Mouse (Mus musculus) hindbrain, postnatal 0 days (tissue): ENCODE measurements around the gene Fto. TPM values are rescaled to one million over a fixed set of nuclear protein-coding genes. Genes with fewer than 3 reads are reported as not detected.

ENCODE experiments used
- ATAC-seq: fragments of 200-750 bp; cut with Nextera tagmentation; 2 replicates; pipeline ENCODE4 v1.8.0; 2017; ENCODE audit warnings: mild to moderate bottlenecking, moderate TSS enrichment, moderate library complexity
- DNase-seq: peaks from one replicate; pipeline ENCODE4 v3.0.0-alpha.2; 2015; ENCODE audit warnings: low spot score
- H3K27ac ChIP-seq: fragments of 300-500 bp; sonication (generic); 2 replicates; pipeline ENCODE4 v1.5.1; 2014; ENCODE audit warnings: mild to moderate bottlenecking
- H3K27me3 ChIP-seq: fragments of 300-500 bp; sonication (generic); 2 replicates; pipeline ENCODE4 v1.6.1; 2014; ENCODE audit warnings: low read length, mixed read lengths; ENCODE audit not compliant: insufficient read depth
- H3K36me3 ChIP-seq: fragments of 300-500 bp; sonication (generic); 2 replicates; pipeline ENCODE4 v1.6.1; 2014; ENCODE audit warnings: low read length, mixed read lengths; ENCODE audit not compliant: insufficient read depth
- H3K4me1 ChIP-seq: fragments of 300-500 bp; sonication (generic); 2 replicates; pipeline ENCODE4 v1.6.1; 2014; ENCODE audit warnings: antibody characterized with exemption, low read length, mixed read lengths; ENCODE audit not compliant: insufficient read depth
- H3K4me2 ChIP-seq: fragments of 300-500 bp; sonication (generic); 2 replicates; pipeline ENCODE4 v1.6.1; 2014; ENCODE audit warnings: low read depth, mild to moderate bottlenecking, low read length, moderate library complexity, mixed read lengths
- H3K4me3 ChIP-seq: fragments of 300-500 bp; sonication (generic); 2 replicates; pipeline ENCODE4 v1.5.1; 2014; ENCODE audit warnings: low read length
- H3K9ac ChIP-seq: fragments of 300-500 bp; sonication (generic); replicated peaks from 2 replicates; pipeline ENCODE4 v1.6.1; 2014; ENCODE audit warnings: mild to moderate bottlenecking, low read length, moderate library complexity, mixed read lengths
- H3K9me3 ChIP-seq: fragments of 300-500 bp; sonication (generic); 2 replicates; pipeline ENCODE4 v1.6.1; 2016; ENCODE audit warnings: low read length, mixed read lengths
- CTCF ChIP-seq: IDR thresholded peaks from 2 replicates; pipeline ENCODE4 v1.5.1; 2016; ENCODE audit warnings: antibody characterized with exemption, control low read depth, low read depth
- WGBS: fragments of 180-500 bp; shearing (Covaris S2); extraction: QIAGEN DNeasy Blood & Tissue Kit; methylation state at CpG from one replicate; pipeline ENCODE4 v1.1.7; 2014; 5-methylcytosine and 5-hydroxymethylcytosine counted together
- polyA plus RNA-seq: library from polyadenylated mRNA; unstranded; fragments of >200 nt; fragmentation: Nextera tagmentation; extraction: Ambion mirVana; gene quantifications from 2 replicates; pipeline ENCODE4 v1.2.1, GENCODE M21; 2015
- total RNA-seq: library from RNA; depleted of rRNA; stranded (reverse); fragments of >200 nt; gene quantifications from 2 replicates; pipeline ENCODE4 v1.2.3, GENCODE M21; 2014

Gene Fto
- total and polyA plus RNA-seq, 2 experiments from 2014 or later = 80.7 to 122 TPM

DNA sequence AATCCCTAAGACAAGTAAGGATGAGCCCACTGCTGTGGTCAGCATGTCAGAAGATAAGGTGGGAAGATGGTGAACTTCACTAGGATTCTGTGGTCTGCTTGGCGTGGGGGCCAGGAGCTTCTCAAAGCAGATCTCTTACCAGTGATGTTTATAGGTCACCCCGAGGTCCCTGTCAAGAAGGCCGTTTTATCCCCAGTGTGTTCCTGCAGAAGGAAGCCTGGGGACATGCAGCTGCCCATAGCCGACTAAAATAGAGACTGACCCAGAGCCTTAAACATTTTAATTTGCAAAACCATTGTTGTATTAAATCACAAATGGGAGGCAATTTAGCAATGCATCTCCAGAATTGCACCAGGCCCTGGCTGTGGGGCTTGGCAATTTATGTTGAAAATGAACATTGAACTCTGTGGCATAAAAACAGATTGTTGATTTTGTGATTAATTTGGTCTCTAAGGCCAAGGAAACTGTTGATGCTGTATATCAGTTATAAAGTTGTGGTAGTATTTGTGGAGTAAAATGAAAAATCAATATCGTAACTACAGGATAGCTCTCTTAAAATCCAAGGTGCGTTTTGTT lies 193.4 kb downstream of the Fto start:
- no peak overlapping the region for H3K9ac ChIP-seq
- H3K4me3 ChIP-seq = no peak overlapping the region
- H3K36me3 ChIP-seq = no peaks in the 10 kb centered on the region
- H3K4me1 ChIP-seq = peaks cover 19% of the 10 kb centered on the region
- H3K9me3 ChIP-seq = no peaks in the 10 kb centered on the region
- no peak for TF ChIP-seq CTCF
- 76% methylated on average over 6 of the region's 6 CpGs for WGBS
- no peaks in the 10 kb centered on the region for H3K27me3 ChIP-seq
- H3K4me2 ChIP-seq = no peak overlapping the region
- DNase-seq (no peak), ATAC-seq (no peak)
- no peak overlapping the region for H3K27ac ChIP-seq

DNA sequence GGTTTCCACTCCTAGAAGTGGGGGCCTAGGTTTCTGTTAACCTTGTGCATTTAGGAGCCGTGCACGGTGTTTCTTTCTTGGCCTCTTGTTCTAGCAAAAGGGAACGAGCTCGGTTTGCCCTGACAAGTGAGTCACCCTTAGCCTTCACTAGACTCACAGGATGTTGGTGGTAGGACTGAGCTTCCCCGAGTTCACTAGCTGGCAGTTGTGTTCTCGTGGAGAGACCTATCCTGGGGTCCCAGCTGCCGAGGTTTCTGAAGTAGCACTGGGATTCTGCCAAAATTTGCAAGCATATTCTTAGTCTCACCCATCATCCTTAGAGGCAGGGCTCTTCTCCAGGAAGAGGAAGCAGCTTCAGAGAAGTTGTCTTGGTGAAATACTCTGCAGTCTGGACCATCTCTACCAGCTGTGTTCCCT lies 194.4 kb downstream of the Fto start:
- 66% methylated on average over 7 of the region's 7 CpGs for WGBS
- DNase-seq (no peak), ATAC-seq (no peak)
- H3K27ac ChIP-seq = no peak overlapping the region
- H3K4me3 ChIP-seq = no peak overlapping the region
- no peak overlapping the region for H3K9ac ChIP-seq
- no peak for TF ChIP-seq CTCF
- H3K4me1 ChIP-seq = peaks cover 11% of the 10 kb centered on the region
- H3K36me3 ChIP-seq = no peaks in the 10 kb centered on the region
- no peaks in the 10 kb centered on the region for H3K9me3 ChIP-seq
- no peaks in the 10 kb centered on the region for H3K27me3 ChIP-seq
- no peak overlapping the region for H3K4me2 ChIP-seq

DNA sequence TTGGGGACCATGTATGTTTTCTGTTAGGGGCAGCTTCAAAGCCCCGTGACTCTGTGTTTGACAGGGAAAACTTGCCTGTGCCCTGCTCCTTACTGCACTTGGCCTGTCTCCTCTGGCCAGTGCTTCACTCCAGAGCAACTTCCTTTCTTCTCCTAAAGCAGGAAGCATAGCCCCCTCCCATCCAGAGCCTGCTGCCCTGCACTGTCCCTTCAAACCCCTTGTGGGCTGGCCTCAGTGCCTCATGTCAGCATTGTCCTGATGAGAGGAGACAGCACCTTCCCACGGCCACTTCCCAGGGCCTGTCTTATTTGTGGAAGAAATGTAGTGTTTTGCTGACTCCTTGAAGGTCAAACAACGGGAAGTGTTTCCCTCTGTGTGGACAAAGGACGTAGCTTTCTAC lies 195.0 kb downstream of the Fto start:
- TF ChIP-seq CTCF = no peak
- H3K4me3 ChIP-seq = no peak overlapping the region
- no peak overlapping the region for H3K27ac ChIP-seq
- no peaks in the 10 kb centered on the region for H3K9me3 ChIP-seq
- no peak for ATAC-seq
- H3K4me1 ChIP-seq = peaks cover 8% of the 10 kb centered on the region
- H3K36me3 ChIP-seq = no peaks in the 10 kb centered on the region
- no peak overlapping the region for H3K9ac ChIP-seq
- no peaks in the 10 kb centered on the region for H3K27me3 ChIP-seq
- H3K4me2 ChIP-seq = no peak overlapping the region
- WGBS = 59% methylated on average over 4 of the region's 4 CpGs
- DNase-seq = no peak

DNA sequence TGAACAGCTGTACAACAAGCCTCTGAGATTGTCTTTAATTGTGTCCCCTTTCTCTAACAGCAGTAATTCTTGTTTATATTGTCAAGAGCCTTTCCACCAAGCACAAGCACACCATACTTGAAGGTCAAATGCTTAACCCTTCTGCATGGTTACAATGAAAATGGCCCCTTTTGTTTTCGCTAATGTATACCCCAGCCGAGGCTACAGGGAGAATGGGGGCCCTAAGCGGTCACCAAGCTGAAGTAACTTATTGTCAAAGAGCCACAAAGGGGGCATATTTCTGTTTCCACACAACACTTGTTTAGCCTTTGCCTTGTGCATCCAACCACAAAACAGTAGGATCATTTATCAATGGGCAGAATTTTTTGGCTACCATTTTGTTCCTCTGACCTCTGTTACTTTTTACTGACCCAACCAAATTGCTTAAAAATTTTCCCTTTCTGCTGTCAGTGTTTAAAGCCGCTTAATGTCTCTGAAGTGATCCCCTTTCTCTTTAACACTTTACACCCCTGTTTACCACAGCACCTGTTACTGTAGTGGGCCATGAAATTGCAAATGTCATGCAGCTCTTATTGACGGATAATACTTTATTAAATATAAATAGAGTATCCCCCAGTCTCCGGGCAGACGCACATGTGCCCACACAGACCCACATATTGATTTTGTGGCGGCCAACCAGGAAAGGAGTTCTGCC lies 196.0 kb downstream of the Fto start:
- Histone ChIP-seq H3K27me3 (no peaks in the 10 kb centered on the region), H3K4me2 (no peak overlapping the region), H3K4me3 (no peak overlapping the region), H3K27ac (no peak overlapping the region), H3K36me3 (no peaks in the 10 kb centered on the region), H3K9ac (no peak overlapping the region), H3K9me3 (no peaks in the 10 kb centered on the region), H3K4me1 (peaks cover 2% of the 10 kb centered on the region; the same call in 1 of the 2 replicates)
- DNase-seq (no peak), ATAC-seq (no peak)
- 42% methylated on average over 8 of the region's 8 CpGs for WGBS
- TF ChIP-seq CTCF = no peak

DNA sequence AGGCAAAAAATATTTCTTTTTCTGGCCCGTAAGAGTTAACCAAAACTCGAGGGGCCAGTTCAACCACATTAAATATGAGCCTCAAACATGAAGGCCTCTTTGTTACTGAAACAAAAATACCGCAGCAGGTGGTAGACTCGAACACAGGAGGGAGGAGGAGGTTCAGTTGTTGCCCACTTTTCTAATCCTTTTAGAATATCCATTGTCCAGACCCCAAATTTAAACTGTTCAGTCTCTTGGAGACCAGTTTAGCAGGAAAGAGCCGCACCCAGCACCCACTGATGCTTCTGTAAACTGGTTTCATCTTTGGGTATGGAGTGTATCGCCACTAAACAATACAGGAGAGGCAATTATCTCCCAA lies 196.6 kb downstream of the Fto start:
- H3K27me3 ChIP-seq = no peaks in the 10 kb centered on the region
- no peak overlapping the region for H3K27ac ChIP-seq
- no peak for TF ChIP-seq CTCF
- H3K36me3 ChIP-seq = no peaks in the 10 kb centered on the region
- 33% methylated on average over 6 of the region's 6 CpGs for WGBS
- H3K9me3 ChIP-seq = no peaks in the 10 kb centered on the region
- no peak overlapping the region for H3K4me3 ChIP-seq
- H3K4me1 ChIP-seq = no peaks in the 10 kb centered on the region
- no peak for ATAC-seq
- DNase-seq = no peak
- H3K9ac ChIP-seq = no peak overlapping the region
- no peak overlapping the region for H3K4me2 ChIP-seq

DNA sequence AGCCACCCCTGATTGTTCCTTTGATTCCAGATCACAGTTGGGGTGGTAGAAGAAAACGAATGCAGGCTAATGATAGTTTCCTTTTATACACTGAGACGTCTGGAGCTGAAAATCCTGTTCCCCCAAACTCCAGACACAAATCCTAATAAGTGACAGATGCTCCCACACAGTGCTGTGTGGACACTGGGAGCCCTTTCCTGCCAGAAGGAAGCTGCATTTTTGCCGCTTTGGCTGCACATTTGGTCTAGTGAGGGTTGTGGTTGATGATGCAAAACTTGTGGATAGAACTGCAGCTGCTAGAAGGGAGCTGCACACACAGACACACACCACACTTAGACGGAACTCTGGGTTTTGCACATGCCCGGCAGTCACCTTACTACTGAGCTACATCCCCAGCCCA lies 197.4 kb downstream of the Fto start:
- H3K4me2 ChIP-seq = no peak overlapping the region
- no peaks in the 10 kb centered on the region for H3K36me3 ChIP-seq
- DNase-seq (no peak), ATAC-seq (no peak)
- no peak for TF ChIP-seq CTCF
- no peak overlapping the region for H3K9ac ChIP-seq
- H3K4me1 ChIP-seq = no peaks in the 10 kb centered on the region
- no peak overlapping the region for H3K27ac ChIP-seq
- no peaks in the 10 kb centered on the region for H3K27me3 ChIP-seq
- 47% methylated on average over 5 of the region's 5 CpGs for WGBS
- no peaks in the 10 kb centered on the region for H3K9me3 ChIP-seq
- no peak overlapping the region for H3K4me3 ChIP-seq

DNA sequence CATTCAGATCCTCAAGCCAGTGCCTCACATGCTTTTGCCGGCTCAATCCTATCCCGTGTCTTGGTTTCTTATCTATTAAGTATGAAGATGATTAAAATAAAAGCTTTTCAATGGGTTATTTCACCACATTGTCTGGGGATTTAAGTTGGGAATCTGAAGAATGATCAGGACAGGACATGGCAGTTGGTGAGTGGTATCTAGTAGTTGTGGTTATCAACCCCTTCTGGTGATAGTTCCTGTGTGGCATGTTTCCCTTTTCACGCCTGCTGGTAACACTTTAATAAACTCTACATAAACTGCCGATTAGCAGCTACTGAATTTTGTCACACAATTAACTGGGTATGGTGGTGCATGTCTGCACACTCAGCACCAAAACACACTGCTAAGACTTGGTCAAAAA lies 198.6 kb downstream of the Fto start:
- H3K4me2 ChIP-seq = no peak overlapping the region
- DNase-seq (no peak), ATAC-seq (no peak)
- H3K4me3 ChIP-seq = no peak overlapping the region
- H3K9me3 ChIP-seq = no peaks in the 10 kb centered on the region
- H3K4me1 ChIP-seq = no peaks in the 10 kb centered on the region
- H3K36me3 ChIP-seq = no peaks in the 10 kb centered on the region
- H3K9ac ChIP-seq = no peak overlapping the region
- 89% methylated on average over 4 of the region's 4 CpGs for WGBS
- no peak for TF ChIP-seq CTCF
- no peaks in the 10 kb centered on the region for H3K27me3 ChIP-seq
- no peak overlapping the region for H3K27ac ChIP-seq
